Mouse (Mus musculus): ENCODE data around the gene Polr2g.

Gene Polr2g

DNA sequence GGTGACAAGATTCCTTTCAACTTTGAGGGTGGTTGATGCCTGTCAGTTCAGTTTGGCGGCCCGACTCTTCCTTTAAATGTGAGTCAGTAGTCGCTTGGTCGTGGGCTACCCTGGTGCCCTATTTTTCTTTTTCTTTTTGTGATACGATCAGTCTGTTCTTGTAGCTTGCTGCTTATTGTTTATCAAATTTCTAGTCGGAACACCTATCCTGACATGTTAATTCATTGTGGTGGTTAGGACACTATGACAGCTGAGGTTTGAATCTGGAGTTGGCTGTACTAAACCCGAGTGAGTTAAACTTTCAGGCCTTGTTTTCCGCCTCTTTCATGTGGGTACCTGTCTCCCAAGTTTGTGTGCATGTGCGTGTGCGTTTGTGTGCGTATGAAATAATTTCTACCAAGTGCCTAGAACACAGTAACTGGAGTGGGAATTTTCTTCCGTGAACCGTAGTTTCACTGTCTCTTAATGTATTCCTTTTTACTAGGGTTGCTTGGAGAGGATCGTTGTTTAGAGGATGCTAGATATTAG, 40.8 kb downstream of the Polr2g start:
- no peak for DNase-seq

DNA sequence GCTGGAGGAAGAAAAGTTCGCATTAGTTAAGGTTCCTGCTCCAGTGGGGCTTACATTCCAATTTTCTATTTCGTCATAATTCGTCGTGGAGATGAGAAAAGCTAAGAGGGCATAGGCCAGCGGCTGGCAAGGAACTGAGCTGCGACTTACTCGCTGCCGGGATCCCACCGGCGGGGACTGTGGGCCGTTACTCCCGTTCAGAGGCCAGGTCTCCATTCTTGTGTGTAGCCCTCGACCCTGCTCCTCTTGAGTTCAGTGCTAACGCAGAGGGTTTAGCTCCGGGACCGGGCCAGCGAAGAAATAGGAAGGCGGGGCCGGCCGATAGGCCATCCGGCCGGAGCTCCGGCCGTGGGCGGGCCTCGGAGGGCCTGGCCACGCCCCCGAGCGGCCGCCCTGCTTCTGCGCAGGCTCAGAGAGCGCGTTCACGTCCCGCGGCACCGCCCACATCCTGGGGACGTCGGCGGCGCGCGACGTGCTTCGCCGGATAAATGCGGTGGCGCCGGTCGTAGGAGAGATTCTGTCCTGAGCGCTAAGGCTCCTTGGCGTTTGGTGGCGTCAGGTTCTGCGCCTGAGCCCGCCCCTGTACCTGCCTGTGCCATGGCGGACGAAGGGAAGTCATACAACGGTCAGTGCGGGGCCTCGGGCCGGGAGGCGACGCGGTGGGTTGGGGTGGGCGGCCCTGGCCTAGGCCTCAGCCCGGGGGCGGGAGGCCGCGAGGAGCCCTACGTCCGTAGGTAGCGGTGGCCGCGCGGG, 41.6 kb downstream of the Polr2g start, which contains the start of gene Nxf1:
Gene Nxf1 (plus strand): TSS at position 439 of the 753 bp plus-strand sequence.
- DNase-seq: peak; percentile 97 to 98

DNA sequence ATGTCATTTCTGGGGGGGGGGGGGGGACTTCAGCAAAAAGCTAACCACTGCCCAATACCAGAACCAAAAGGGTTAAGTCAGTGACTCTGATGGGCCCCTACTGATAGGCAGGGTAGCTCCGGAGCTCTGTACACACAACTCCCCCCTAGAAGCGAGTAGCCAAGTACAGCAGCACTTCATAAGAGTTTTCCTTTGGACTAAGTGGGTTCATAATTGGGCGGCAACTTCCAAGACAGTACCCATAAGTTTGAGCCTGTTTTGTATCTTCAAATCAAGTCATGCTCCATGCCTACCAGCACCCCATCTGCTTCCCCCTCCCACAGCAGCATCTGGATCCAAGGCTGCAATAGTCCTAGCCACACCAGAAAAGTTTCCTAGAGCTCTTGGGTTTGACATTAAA, 42.7 kb downstream of the Polr2g start:
- DNase-seq: no peak

DNA sequence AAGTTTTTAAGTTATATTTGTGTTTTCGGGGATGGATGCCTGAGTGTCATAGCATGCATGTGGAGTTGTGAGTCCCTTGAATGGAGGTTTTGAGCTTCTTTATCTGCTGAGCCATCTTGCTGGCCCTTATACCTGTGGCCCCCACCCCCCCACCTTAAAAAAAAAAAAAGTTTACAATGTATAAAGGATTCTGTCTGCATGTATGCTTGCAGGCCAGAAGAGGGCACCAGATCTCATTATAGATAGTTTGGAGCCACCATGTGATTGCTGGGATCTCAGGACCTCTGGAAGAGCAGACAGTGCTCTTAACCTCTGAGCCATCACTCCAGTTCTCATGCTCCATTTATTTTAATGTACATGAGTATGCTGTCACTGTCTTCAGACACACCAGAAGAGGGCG, 51.0 kb downstream of the Polr2g start:
- peak in 1 of 2 experiments; percentile 20 for DNase-seq

DNA sequence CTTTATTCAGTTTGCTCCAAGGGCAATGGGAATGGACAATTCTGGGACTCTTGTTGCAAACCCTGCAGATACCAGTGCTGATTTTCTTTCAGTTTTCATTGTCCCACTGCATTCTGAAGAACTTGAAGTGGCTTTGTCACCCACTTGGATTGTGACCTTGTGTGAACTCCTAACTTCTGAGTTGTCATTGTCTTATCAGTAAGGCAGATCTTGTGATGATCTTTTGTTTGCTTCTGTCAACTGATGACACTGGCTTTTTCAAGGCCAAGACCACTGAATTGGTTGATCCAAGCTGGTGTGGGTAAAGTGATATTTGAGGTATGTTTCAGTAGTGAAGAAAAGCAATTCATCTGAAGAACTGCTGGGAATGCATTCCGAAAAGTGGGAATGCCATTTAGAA, 53.0 kb downstream of the Polr2g start:
- DNase-seq: no peak

Data from cerebellum, postnatal 10 days (tissue).